Mouse (Mus musculus): ENCODE measurements around the gene Lrrc36.

The Lrrc36 gene

GRCm38 (mm10) chr8:105466700-105467291 lies 53.4 kb downstream of the Lrrc36 start:
- DNase-seq (ENCODE audit: low read depth, low spot score), result no peak

- DNase-seq (ENCODE audit: low read depth, low spot score), result no peak
These were observed 54.1 kb downstream of the Lrrc36 start for GRCm38 (mm10) chr8:105467396-105467985.

- DNase-seq (ENCODE audit: low read depth, low spot score), result no peak
These were observed 54.8 kb downstream of the Lrrc36 start for GRCm38 (mm10) chr8:105468002-105468720.

- no peak for DNase-seq (ENCODE audit: low read depth, low spot score)
These were observed 55.8 kb downstream of the Lrrc36 start for GRCm38 (mm10) chr8:105469041-105469695.

- no peak for DNase-seq (ENCODE audit: low read depth, low spot score)
These were observed 56.4 kb downstream of the Lrrc36 start for GRCm38 (mm10) chr8:105469816-105470215.

- DNase-seq (ENCODE audit: low read depth, low spot score), result no peak
These were observed 56.9 kb downstream of the Lrrc36 start for GRCm38 (mm10) chr8:105470262-105470661.

GRCm38 (mm10) chr8:105470681-105471313 lies 57.4 kb downstream of the Lrrc36 start:
- no peak for DNase-seq (ENCODE audit: low read depth, low spot score)

- DNase-seq (ENCODE audit: low read depth, low spot score), result no peak
These were observed 58.1 kb downstream of the Lrrc36 start, which contains the start of gene Tppp3 for GRCm38 (mm10) chr8:105471314-105472015. Gene Tppp3, minus strand, starts transcription at chr8:105471526.

GRCm38 (mm10) chr8:105472414-105472932 lies 59.1 kb downstream of the Lrrc36 start:
- DNase-seq (ENCODE audit: low read depth, low spot score), result no peak

GRCm38 (mm10) chr8:105472983-105473382 lies 59.6 kb downstream of the Lrrc36 start:
- DNase-seq (ENCODE audit: low read depth, low spot score), result no peak

GRCm38 (mm10) chr8:105473816-105474606 lies 60.6 kb downstream of the Lrrc36 start:
- DNase-seq (ENCODE audit: low read depth, low spot score), result no peak

- DNase-seq (ENCODE audit: low read depth, low spot score), result no peak
These were observed 61.3 kb downstream of the Lrrc36 start for GRCm38 (mm10) chr8:105474680-105475079.

GRCm38 (mm10) chr8:105475254-105475653 lies 61.9 kb downstream of the Lrrc36 start:
- no peak for DNase-seq (ENCODE audit: low read depth, low spot score)

GRCm38 (mm10) chr8:105475742-105476141 lies 62.4 kb downstream of the Lrrc36 start:
- no peak for DNase-seq (ENCODE audit: low read depth, low spot score)

- no peak for DNase-seq (ENCODE audit: low read depth, low spot score)
These were observed 62.8 kb downstream of the Lrrc36 start for GRCm38 (mm10) chr8:105476161-105476560.

GRCm38 (mm10) chr8:105476628-105477413 lies 63.5 kb downstream of the Lrrc36 start:
- peak; percentile 35 for DNase-seq (ENCODE audit: low read depth, low spot score)

GRCm38 (mm10) chr8:105477792-105478191 lies 64.4 kb downstream of the Lrrc36 start:
- no peak for DNase-seq (ENCODE audit: low read depth, low spot score)

- peak; percentile 29 for DNase-seq (ENCODE audit: low read depth, low spot score)
These were observed 67.6 kb downstream of the Lrrc36 start for GRCm38 (mm10) chr8:105481013-105481412.

GRCm38 (mm10) chr8:105481453-105481852 lies 68.1 kb downstream of the Lrrc36 start:
- peak; percentile 71 for DNase-seq (ENCODE audit: low read depth, low spot score)
